Mouse (Mus musculus) C2C12 (cell line): ENCODE data around the gene 1500009C09Rik.

Experiments
- CEBPB ChIP-seq: IDR thresholded peaks from one replicate; pipeline ENCODE4 v1.6.1; 2011; ENCODE audit warnings: low read depth, mild to moderate bottlenecking, control low read depth, moderate library complexity
- CTCF ChIP-seq: IDR thresholded peaks from one replicate; pipeline ENCODE4 v1.5.1; 2011; ENCODE audit not compliant: control insufficient read depth, insufficient read depth, insufficient read length
- MYOD1 ChIP-seq: IDR thresholded peaks from one replicate; pipeline ENCODE4 v1.6.1; 2011; ENCODE audit warnings: low read depth; ENCODE audit not compliant: control insufficient read depth, insufficient read length
- USF1 ChIP-seq: IDR thresholded peaks from one replicate; pipeline ENCODE4 v1.6.1; 2011; ENCODE audit warnings: low read depth, mild to moderate bottlenecking, control low read depth, moderate library complexity

- TF ChIP-seq CTCF, result no peak
- no peak for TF ChIP-seq MYOD1
- no peak for TF ChIP-seq CEBPB
- no peak for TF ChIP-seq USF1
These were observed 21.1 kb upstream of the 1500009C09Rik start for GRCm38 (mm10) chr15:82231100-82231499.
